Mouse (Mus musculus): ENCODE measurements around the gene Pth2.
"Not testable (repeated sequence)": the region's sequence is repeated elsewhere in the genome, so short reads cannot be mapped to it uniquely, and the experiment has no call there.

Pth2 gene

GRCm38 (mm10) chr7:45180896-45181477 is at the start of gene Pth2:
Gene Pth2 (plus strand): TSS chr7:45180995.
- DNase-seq (ENCODE audit: low spot score in 2 of 2), result no peak

- DNase-seq (ENCODE audit: low spot score in 2 of 2), result no peak
These were observed 48.9 kb upstream of the Pth2 start for GRCm38 (mm10) chr7:45131850-45132249.

- no peak for DNase-seq (ENCODE audit: low spot score in 2 of 2)
These were observed 47.2 kb upstream of the Pth2 start for GRCm38 (mm10) chr7:45133446-45134159.

- no peak for DNase-seq (ENCODE audit: low spot score in 2 of 2)
These were observed 46.2 kb upstream of the Pth2 start for GRCm38 (mm10) chr7:45134544-45135026.

GRCm38 (mm10) chr7:45135370-45135769 is 45.4 kb upstream of the Pth2 start:
- no peak for DNase-seq (ENCODE audit: low spot score in 2 of 2)

- DNase-seq (ENCODE audit: low spot score in 2 of 2), result peak; percentile 90 to 91
These were observed 44.7 kb upstream of the Pth2 start, which contains the start of the genes Gm45713 and Flt3l for GRCm38 (mm10) chr7:45135993-45136567. Gene Gm45713 (minus strand): TSS chr7:45136231. Gene Flt3l (minus strand): TSS chr7:45136432.

- DNase-seq (ENCODE audit: low spot score in 2 of 2), result no peak
These were observed 43.4 kb upstream of the Pth2 start for GRCm38 (mm10) chr7:45137171-45138006.

GRCm38 (mm10) chr7:45138403-45138802 is 42.4 kb upstream of the Pth2 start:
- no peak for DNase-seq (ENCODE audit: low spot score in 2 of 2)

GRCm38 (mm10) chr7:45139904-45140723 is 40.7 kb upstream of the Pth2 start:
- DNase-seq (ENCODE audit: low spot score in 2 of 2), result no peak

GRCm38 (mm10) chr7:45141319-45141718 is 39.5 kb upstream of the Pth2 start:
- DNase-seq (ENCODE audit: low spot score in 2 of 2), result no peak

GRCm38 (mm10) chr7:45141914-45142313 is 38.9 kb upstream of the Pth2 start:
- DNase-seq (ENCODE audit: low spot score in 2 of 2), result no peak

- DNase-seq (ENCODE audit: low spot score in 2 of 2), result no peak
These were observed 36.2 kb upstream of the Pth2 start for GRCm38 (mm10) chr7:45144368-45145174.

GRCm38 (mm10) chr7:45145460-45145859 is 35.3 kb upstream of the Pth2 start:
- DNase-seq (ENCODE audit: low spot score in 2 of 2), result no peak

- DNase-seq (ENCODE audit: low spot score in 2 of 2), result no peak
These were observed 33.5 kb upstream of the Pth2 start for GRCm38 (mm10) chr7:45147267-45147666.

GRCm38 (mm10) chr7:45147899-45148298 is 32.9 kb upstream of the Pth2 start:
- DNase-seq (ENCODE audit: low spot score in 2 of 2), result no peak

GRCm38 (mm10) chr7:45148534-45149098 is 32.2 kb upstream of the Pth2 start:
- no peak for DNase-seq (ENCODE audit: low spot score in 2 of 2)

- DNase-seq (ENCODE audit: low spot score in 2 of 2), result no peak
These were observed 31.2 kb upstream of the Pth2 start for GRCm38 (mm10) chr7:45149545-45149944.

- DNase-seq (ENCODE audit: low spot score in 2 of 2), result no peak
These were observed 30.5 kb upstream of the Pth2 start for GRCm38 (mm10) chr7:45150321-45150720.

- peak in 1 of 2 experiments; percentile 37 for DNase-seq (ENCODE audit: low spot score in 2 of 2)
These were observed 29.5 kb upstream of the Pth2 start for GRCm38 (mm10) chr7:45151303-45151702.

- DNase-seq (ENCODE audit: low spot score in 2 of 2), result not testable (repeated sequence)
These were observed 27.7 kb upstream of the Pth2 start for GRCm38 (mm10) chr7:45153052-45153451.
